Mouse (Mus musculus) cerebellum, postnatal 4 days (tissue): Measurements from ENCODE around the gene Cpe.
A peak's percentile ranks its signal among the peaks of the same experiment; 100 is the strongest.

Experiments
- DNase-seq, 2 experiments: peaks; one replicate each; pipeline ENCODE4 v3.0.0; 2022; ENCODE audit warnings: low spot score in 2 of 2, mixed read lengths in 1 of 2

Gene Cpe

DNA sequence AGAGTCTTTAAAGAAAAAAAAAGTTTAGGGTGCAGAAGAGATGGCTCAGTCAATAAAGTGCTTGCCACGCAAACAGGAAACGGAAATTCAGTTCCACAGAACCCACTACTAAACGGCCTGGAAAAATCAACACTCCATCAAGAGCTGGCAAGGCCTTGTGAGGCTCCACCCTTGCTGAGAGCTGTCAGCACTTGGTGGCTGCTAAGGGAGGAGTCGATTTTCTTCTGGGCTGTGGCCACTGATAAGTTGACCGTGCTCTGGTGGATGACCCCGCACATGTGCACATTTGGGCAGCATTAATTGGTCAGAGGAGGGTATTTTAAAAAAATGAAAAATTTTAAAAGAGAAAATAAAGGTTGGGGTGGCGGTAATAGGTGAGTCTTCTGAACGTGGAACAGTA is 114.6 kb downstream of the Cpe start:
- no peak for DNase-seq

DNA sequence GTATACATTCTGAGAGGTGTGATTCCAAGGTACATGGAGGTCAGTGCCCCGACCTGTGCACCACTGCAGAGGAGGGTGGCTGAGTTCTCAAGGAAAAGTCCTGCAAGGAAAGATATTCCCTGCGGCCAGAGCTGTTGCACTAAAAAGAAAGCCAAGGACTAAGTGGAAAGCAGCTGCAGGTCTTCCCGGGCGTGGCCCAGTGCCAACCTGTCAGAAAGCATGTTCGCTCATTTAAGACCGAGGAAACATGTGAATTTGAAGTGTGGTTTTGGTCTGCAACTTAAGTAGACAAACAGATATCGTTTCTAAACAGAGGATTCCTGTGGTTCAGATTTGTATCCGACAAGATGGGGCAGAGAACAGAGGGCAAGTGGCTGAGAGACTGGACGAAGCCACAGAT is 117.9 kb downstream of the Cpe start:
- DNase-seq, result no peak

DNA sequence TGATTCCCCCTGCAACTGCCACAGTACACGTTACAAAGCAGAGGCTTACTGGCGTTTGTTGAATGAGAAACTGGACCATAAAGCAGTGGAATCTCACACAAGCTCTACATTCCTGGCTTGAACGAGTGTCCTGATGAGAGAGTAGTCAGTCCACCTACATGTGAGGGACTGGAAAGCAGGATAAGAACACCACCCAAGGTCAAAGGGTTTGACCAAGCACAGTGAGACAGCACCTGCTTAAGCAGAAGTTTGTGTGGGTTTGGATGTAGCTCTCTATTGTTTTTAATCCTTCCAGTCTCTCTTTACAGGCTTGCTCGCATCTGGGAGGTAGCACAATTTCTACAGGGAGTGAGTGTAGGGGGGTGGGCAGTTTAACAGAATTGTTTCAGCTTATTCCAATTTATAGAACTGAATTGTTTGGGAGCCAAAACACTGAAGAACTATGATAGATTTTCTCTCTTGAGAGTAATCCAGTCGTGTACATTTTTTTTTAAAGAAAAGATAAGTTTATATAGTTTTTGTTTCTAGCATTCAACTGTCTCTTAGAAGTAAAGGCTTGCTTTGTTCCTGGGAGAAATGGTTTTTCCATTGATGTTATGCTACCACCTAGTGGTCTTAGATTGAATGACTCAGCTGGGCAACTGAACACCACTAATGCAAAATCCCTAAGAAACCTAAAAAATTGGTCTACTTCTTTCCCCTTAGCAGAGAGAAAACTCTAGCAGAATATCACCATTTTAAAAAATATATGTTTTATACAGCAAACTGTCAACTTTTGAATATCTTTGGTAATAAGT is 144.6 kb downstream of the Cpe start:
- peak in 1 of 2 experiments; percentile 26 for DNase-seq

DNA sequence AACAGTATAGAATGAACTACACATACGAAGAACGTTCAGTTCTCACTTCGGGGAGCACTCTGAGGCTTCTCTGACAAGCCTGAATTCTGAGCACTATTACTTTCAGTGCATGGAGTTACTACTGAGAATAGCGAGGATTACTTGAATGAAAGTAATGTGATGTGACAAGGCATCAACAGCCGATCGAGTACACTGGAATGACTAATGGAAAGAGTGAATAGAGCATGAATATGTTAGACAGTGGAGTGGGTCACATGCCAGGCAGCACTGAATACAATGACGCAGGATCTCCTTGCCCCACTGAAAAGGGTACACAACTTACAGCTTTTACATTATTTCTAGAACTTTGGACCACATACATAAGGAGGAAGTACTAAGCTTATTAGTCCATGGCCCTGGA is 149.4 kb downstream of the Cpe start:
- no peak for DNase-seq
